Mouse (Mus musculus): ENCODE results near the gene Mylk.

GRCm38 (mm10) chr16:34936339-34936810 lies 191.4 kb downstream of the Mylk start:
- TF ChIP-seq GATA1 (IDR thresholded peaks at IDR 0.05; ENCODE audit: borderline replicate concordance, low read length): no peak
- TF ChIP-seq FLI1 (IDR thresholded peaks at IDR 0.05; ENCODE audit: low read length): no peak

Data from megakaryocyte, embryonic 14.5 days (primary cell).